Mouse (Mus musculus): ENCODE results near the gene Tiam2. TPM values are rescaled to one million over a fixed set of nuclear protein-coding genes. Genes with fewer than 3 reads are reported as not detected.

The Tiam2 gene
- polyA plus RNA-seq, 1 experiment from 2014 or later = 4.1 TPM

- no peak overlapping the region for H3K9ac ChIP-seq
- whole genome bisulfite sequencing = 70% methylated on average over 10 of the region's 10 CpGs
- H3K27ac ChIP-seq = no peak overlapping the region
- no peaks in the 10 kb centered on the region for H3K36me3 ChIP-seq (replicated peaks)
- H3K27me3 ChIP-seq (replicated peaks) = no peaks in the 10 kb centered on the region
- H3K4me2 ChIP-seq = no peak overlapping the region
- H3K4me3 ChIP-seq = no peak overlapping the region
- peak; percentile 48; the same call in 1 of the 2 replicates for ATAC-seq (replicated peaks)
- no peaks in the 10 kb centered on the region; the same call in 1 of the 2 replicates for H3K4me1 ChIP-seq
- H3K9me3 ChIP-seq = no peaks in the 10 kb centered on the region
Measured at GRCm38 (mm10) chr17:3442526-3443401, 116.4 kb downstream of the Tiam2 start.

- 61% methylated on average over 8 of the region's 8 CpGs for WGBS
Measured at GRCm38 (mm10) chr17:3446191-3446950, 120.0 kb downstream of the Tiam2 start.

GRCm38 (mm10) chr17:3448725-3449124 is 122.4 kb downstream of the Tiam2 start:
- Histone ChIP-seq H3K4me2 (no peak overlapping the region), H3K4me3 (no peak overlapping the region), H3K27me3 (replicated peaks) (no peaks in the 10 kb centered on the region), H3K9me3 (no peaks in the 10 kb centered on the region), H3K4me1 (no peaks in the 10 kb centered on the region), H3K27ac (no peak overlapping the region), H3K9ac (no peak overlapping the region), H3K36me3 (replicated peaks) (no peaks in the 10 kb centered on the region)
- ATAC-seq (replicated peaks) = 0 out of 2 replicates have a peak, but pooled peaks have one; percentile 37
- 31% methylated on average over 3 of the region's 3 CpGs for WGBS

More at GRCm38 (mm10) chr17:3446191-3446950, 120.0 kb downstream of the Tiam2 start:
- Histone ChIP-seq H3K9me3 (no peaks in the 10 kb centered on the region), H3K4me3 (no peak overlapping the region), H3K27ac (no peak overlapping the region), H3K36me3 (replicated peaks) (no peaks in the 10 kb centered on the region), H3K4me1 (no peaks in the 10 kb centered on the region; the same call in 1 of the 2 replicates), H3K4me2 (no peak overlapping the region), H3K27me3 (replicated peaks) (no peaks in the 10 kb centered on the region), H3K9ac (no peak overlapping the region)
- no peak for ATAC-seq (replicated peaks)

GRCm38 (mm10) chr17:3451077-3451476 is 124.7 kb downstream of the Tiam2 start:
- no peak overlapping the region for H3K27ac ChIP-seq
- H3K4me3 ChIP-seq = no peak overlapping the region
- ATAC-seq (replicated peaks) = no peak
- no peaks in the 10 kb centered on the region for H3K4me1 ChIP-seq
- WGBS = 58% methylated on average over 2 of the region's 2 CpGs
- H3K27me3 ChIP-seq (replicated peaks) = no peaks in the 10 kb centered on the region
- H3K4me2 ChIP-seq = no peak overlapping the region
- H3K9me3 ChIP-seq = no peaks in the 10 kb centered on the region
- no peak overlapping the region for H3K9ac ChIP-seq
- no peaks in the 10 kb centered on the region for H3K36me3 ChIP-seq (replicated peaks)

- Histone ChIP-seq H3K4me1 (no peaks in the 10 kb centered on the region), H3K27me3 (replicated peaks) (no peaks in the 10 kb centered on the region), H3K4me2 (no peak overlapping the region), H3K27ac (no peak overlapping the region), H3K9me3 (no peaks in the 10 kb centered on the region), H3K4me3 (no peak overlapping the region), H3K9ac (no peak overlapping the region), H3K36me3 (replicated peaks) (no peaks in the 10 kb centered on the region)
- no peak for ATAC-seq (replicated peaks)
- 82% methylated on average over 12 of the region's 12 CpGs for WGBS
Measured at GRCm38 (mm10) chr17:3452571-3453311, 126.4 kb downstream of the Tiam2 start.

GRCm38 (mm10) chr17:3453946-3454345 is 127.6 kb downstream of the Tiam2 start:
- no peaks in the 10 kb centered on the region for H3K4me1 ChIP-seq
- no peak for ATAC-seq (replicated peaks)
- no peak overlapping the region for H3K9ac ChIP-seq
- no peaks in the 10 kb centered on the region for H3K36me3 ChIP-seq (replicated peaks)
- H3K27me3 ChIP-seq (replicated peaks) = no peaks in the 10 kb centered on the region
- H3K27ac ChIP-seq = no peak overlapping the region
- WGBS = 28% methylated on average over 10 of the region's 10 CpGs
- no peak overlapping the region for H3K4me2 ChIP-seq
- no peaks in the 10 kb centered on the region for H3K9me3 ChIP-seq
- no peak overlapping the region for H3K4me3 ChIP-seq

- 90% methylated on average over 9 of the region's 9 CpGs for WGBS
- no peaks in the 10 kb centered on the region for H3K36me3 ChIP-seq (replicated peaks)
- ATAC-seq (replicated peaks) = no peak
- H3K4me2 ChIP-seq = no peak overlapping the region
- H3K27ac ChIP-seq = no peak overlapping the region
- H3K4me3 ChIP-seq = no peak overlapping the region
- no peaks in the 10 kb centered on the region for H3K9me3 ChIP-seq
- no peaks in the 10 kb centered on the region for H3K4me1 ChIP-seq
- no peak overlapping the region for H3K9ac ChIP-seq
- no peaks in the 10 kb centered on the region for H3K27me3 ChIP-seq (replicated peaks)
Measured at GRCm38 (mm10) chr17:3454850-3455249, 128.5 kb downstream of the Tiam2 start.

- ATAC-seq (replicated peaks) = no peak
- Histone ChIP-seq H3K27me3 (replicated peaks) (no peaks in the 10 kb centered on the region), H3K4me2 (no peak overlapping the region), H3K4me3 (no peak overlapping the region), H3K36me3 (replicated peaks) (no peaks in the 10 kb centered on the region), H3K9me3 (no peaks in the 10 kb centered on the region), H3K9ac (no peak overlapping the region), H3K27ac (no peak overlapping the region), H3K4me1 (no peaks in the 10 kb centered on the region)
- WGBS = 59% methylated on average over 2 of the region's 2 CpGs
Measured at GRCm38 (mm10) chr17:3457914-3458681, 131.7 kb downstream of the Tiam2 start.

- Histone ChIP-seq H3K4me1 (peaks cover 9% of the 10 kb centered on the region), H3K27ac (no peak overlapping the region), H3K4me3 (no peak overlapping the region), H3K4me2 (no peak overlapping the region), H3K27me3 (replicated peaks) (no peaks in the 10 kb centered on the region), H3K9me3 (no peaks in the 10 kb centered on the region), H3K9ac (no peak overlapping the region), H3K36me3 (replicated peaks) (no peaks in the 10 kb centered on the region)
- 63% methylated on average over 4 of the region's 4 CpGs for WGBS
- ATAC-seq (replicated peaks) = no peak
Measured at GRCm38 (mm10) chr17:3465861-3466260, 139.5 kb downstream of the Tiam2 start.

- H3K4me3 ChIP-seq = no peak overlapping the region
- no peaks in the 10 kb centered on the region for H3K9me3 ChIP-seq
- ATAC-seq (replicated peaks) = no peak
- 93% methylated on average over 3 of the region's 3 CpGs for WGBS
- H3K9ac ChIP-seq = no peak overlapping the region
- H3K4me1 ChIP-seq = peaks cover 9% of the 10 kb centered on the region
- H3K27ac ChIP-seq = no peak overlapping the region
- H3K27me3 ChIP-seq (replicated peaks) = no peaks in the 10 kb centered on the region
- H3K4me2 ChIP-seq = no peak overlapping the region
- H3K36me3 ChIP-seq (replicated peaks) = no peaks in the 10 kb centered on the region
Measured at GRCm38 (mm10) chr17:3466681-3467080, 140.3 kb downstream of the Tiam2 start.

GRCm38 (mm10) chr17:3467636-3468324 is 141.4 kb downstream of the Tiam2 start:
- Histone ChIP-seq H3K9ac (no peak overlapping the region), H3K27me3 (replicated peaks) (no peaks in the 10 kb centered on the region), H3K36me3 (replicated peaks) (no peaks in the 10 kb centered on the region), H3K27ac (no peak overlapping the region), H3K4me3 (no peak overlapping the region), H3K9me3 (no peaks in the 10 kb centered on the region), H3K4me1 (peaks cover 9% of the 10 kb centered on the region), H3K4me2 (no peak overlapping the region)
- WGBS = 45% methylated on average over 8 of the region's 8 CpGs
- ATAC-seq (replicated peaks) = no peak
